Mouse (Mus musculus) neural tube, embryonic 13.5 days (tissue): ENCODE data around the gene Agtpbp1. TPM values are rescaled to one million over a fixed set of nuclear protein-coding genes. Genes with fewer than 3 reads are reported as not detected.

Source experiments
- ATAC-seq: fragments of 200-750 bp; cut with Nextera tagmentation; 2 replicates; pipeline ENCODE4 v1.8.0; 2017; ENCODE audit warnings: low read depth, mild to moderate bottlenecking, moderate TSS enrichment, moderate library complexity
- H3K27ac ChIP-seq: fragments of 300-500 bp; sonication (generic); replicated peaks from 2 replicates; pipeline ENCODE4 v1.5.1; 2015; ENCODE audit warnings: moderate library complexity, mild to moderate bottlenecking, inconsistent platforms
- H3K27me3 ChIP-seq: fragments of 300-500 bp; sonication (generic); 2 replicates; pipeline ENCODE4 v1.6.1; 2015; ENCODE audit warnings: mild to moderate bottlenecking, inconsistent platforms
- H3K36me3 ChIP-seq: fragments of 300-500 bp; sonication (generic); 2 replicates; pipeline ENCODE4 v1.6.1; 2015; ENCODE audit warnings: mild to moderate bottlenecking, inconsistent platforms
- H3K4me1 ChIP-seq: fragments of 300-500 bp; sonication (generic); replicated peaks from 2 replicates; pipeline ENCODE4 v1.6.1; 2015; ENCODE audit warnings: inconsistent platforms
- H3K4me2 ChIP-seq: fragments of 300-500 bp; sonication (generic); 2 replicates; pipeline ENCODE4 v1.6.1; 2015; ENCODE audit warnings: inconsistent platforms, mild to moderate bottlenecking, moderate library complexity
- H3K4me3 ChIP-seq: fragments of 300-500 bp; sonication (generic); 2 replicates; pipeline ENCODE4 v1.5.1; 2015; ENCODE audit warnings: mild to moderate bottlenecking, inconsistent platforms
- H3K9ac ChIP-seq: fragments of 300-500 bp; sonication (generic); 2 replicates; pipeline ENCODE4 v1.6.1; 2015; ENCODE audit warnings: moderate library complexity, mild to moderate bottlenecking, inconsistent platforms
- H3K9me3 ChIP-seq: fragments of 300-500 bp; sonication (generic); 2 replicates; pipeline ENCODE4 v1.6.1; 2016; ENCODE audit warnings: inconsistent platforms
- WGBS: fragments of 180-500 bp; shearing (Covaris S2); methylation state at CpG from one replicate; pipeline ENCODE4 v1.1.7; 2015; 5-methylcytosine and 5-hydroxymethylcytosine counted together
- polyA plus RNA-seq: library from polyadenylated mRNA; unstranded; fragments of >200 nt; fragmentation: Nextera tagmentation; extraction: Ambion mirVana; gene quantifications from 2 replicates; pipeline ENCODE4 v1.2.1, GENCODE M21; 2015

Gene Agtpbp1
- polyA plus RNA-seq, 1 experiment from 2014 or later: 64.8 TPM

GRCm38 (mm10) chr13:59565945-59566520, 19.0 kb downstream of the Agtpbp1 start:
- 72% methylated on average over 9 of the region's 9 CpGs for WGBS
- Histone ChIP-seq H3K4me1 (no peaks in the 10 kb centered on the region), H3K9me3 (no peaks in the 10 kb centered on the region), H3K4me3 (no peak overlapping the region), H3K27ac (no peak overlapping the region), H3K9ac (0 out of 2 replicates have a peak overlapping the region, but pooled peaks have one; percentile 5), H3K27me3 (no peaks in the 10 kb centered on the region), H3K4me2 (no peak overlapping the region), H3K36me3 (no peaks in the 10 kb centered on the region)
- ATAC-seq: no peak

GRCm38 (mm10) chr13:59564923-59565322, 20.1 kb downstream of the Agtpbp1 start:
- Histone ChIP-seq H3K4me1 (no peaks in the 10 kb centered on the region), H3K9ac (no peak overlapping the region), H3K9me3 (no peaks in the 10 kb centered on the region), H3K4me3 (no peak overlapping the region), H3K4me2 (no peak overlapping the region), H3K27ac (no peak overlapping the region), H3K27me3 (no peaks in the 10 kb centered on the region), H3K36me3 (no peaks in the 10 kb centered on the region)
- no peak for ATAC-seq
- WGBS: 85% methylated on average over 10 of the region's 10 CpGs

DNA sequence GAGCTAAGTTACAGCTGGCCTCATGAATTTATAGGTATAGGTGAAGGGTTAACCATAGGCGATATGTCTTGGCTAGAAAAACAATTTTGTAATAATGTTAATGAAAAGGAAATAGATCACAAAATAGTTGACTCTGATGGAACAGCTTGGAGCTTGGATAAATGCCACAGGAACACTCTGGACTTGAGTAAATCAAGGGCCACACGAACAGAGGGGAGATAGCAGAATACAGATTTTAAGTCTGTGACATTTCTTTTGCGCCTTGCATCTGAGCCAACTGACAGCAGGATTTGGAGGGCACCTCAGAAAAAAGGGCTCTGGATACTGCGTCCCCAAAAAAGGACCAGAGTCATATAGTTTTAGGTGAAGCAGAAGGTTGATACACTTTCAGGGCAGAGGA, 20.5 kb downstream of the Agtpbp1 start:
- H3K4me2 ChIP-seq: no peak overlapping the region
- no peaks in the 10 kb centered on the region for H3K4me1 ChIP-seq
- no peak overlapping the region for H3K27ac ChIP-seq
- no peaks in the 10 kb centered on the region for H3K36me3 ChIP-seq
- no peaks in the 10 kb centered on the region for H3K9me3 ChIP-seq
- H3K9ac ChIP-seq: no peak overlapping the region
- ATAC-seq: no peak
- H3K4me3 ChIP-seq: no peak overlapping the region
- WGBS: 92% methylated on average over 4 of the region's 4 CpGs
- no peaks in the 10 kb centered on the region for H3K27me3 ChIP-seq

GRCm38 (mm10) chr13:59562471-59562870, 22.6 kb downstream of the Agtpbp1 start:
- no peak overlapping the region for H3K27ac ChIP-seq
- 79% methylated on average over 2 of the region's 2 CpGs for WGBS
- no peaks in the 10 kb centered on the region for H3K27me3 ChIP-seq
- no peak for ATAC-seq
- no peaks in the 10 kb centered on the region for H3K36me3 ChIP-seq
- H3K4me3 ChIP-seq: no peak overlapping the region
- H3K4me2 ChIP-seq: no peak overlapping the region
- H3K9me3 ChIP-seq: no peaks in the 10 kb centered on the region
- no peak overlapping the region for H3K9ac ChIP-seq
- peaks cover 13% of the 10 kb centered on the region for H3K4me1 ChIP-seq

- Histone ChIP-seq H3K4me2 (peak overlapping the region; percentile 80), H3K9ac (no peak overlapping the region), H3K27me3 (no peaks in the 10 kb centered on the region), H3K9me3 (no peaks in the 10 kb centered on the region), H3K27ac (no peak overlapping the region), H3K36me3 (no peaks in the 10 kb centered on the region), H3K4me3 (no peak overlapping the region), H3K4me1 (peaks cover 33% of the 10 kb centered on the region)
- 90% methylated on average over 5 of the region's 5 CpGs for WGBS
- no peak for ATAC-seq
Observed at GRCm38 (mm10) chr13:59558776-59559175, 26.3 kb downstream of the Agtpbp1 start.

DNA sequence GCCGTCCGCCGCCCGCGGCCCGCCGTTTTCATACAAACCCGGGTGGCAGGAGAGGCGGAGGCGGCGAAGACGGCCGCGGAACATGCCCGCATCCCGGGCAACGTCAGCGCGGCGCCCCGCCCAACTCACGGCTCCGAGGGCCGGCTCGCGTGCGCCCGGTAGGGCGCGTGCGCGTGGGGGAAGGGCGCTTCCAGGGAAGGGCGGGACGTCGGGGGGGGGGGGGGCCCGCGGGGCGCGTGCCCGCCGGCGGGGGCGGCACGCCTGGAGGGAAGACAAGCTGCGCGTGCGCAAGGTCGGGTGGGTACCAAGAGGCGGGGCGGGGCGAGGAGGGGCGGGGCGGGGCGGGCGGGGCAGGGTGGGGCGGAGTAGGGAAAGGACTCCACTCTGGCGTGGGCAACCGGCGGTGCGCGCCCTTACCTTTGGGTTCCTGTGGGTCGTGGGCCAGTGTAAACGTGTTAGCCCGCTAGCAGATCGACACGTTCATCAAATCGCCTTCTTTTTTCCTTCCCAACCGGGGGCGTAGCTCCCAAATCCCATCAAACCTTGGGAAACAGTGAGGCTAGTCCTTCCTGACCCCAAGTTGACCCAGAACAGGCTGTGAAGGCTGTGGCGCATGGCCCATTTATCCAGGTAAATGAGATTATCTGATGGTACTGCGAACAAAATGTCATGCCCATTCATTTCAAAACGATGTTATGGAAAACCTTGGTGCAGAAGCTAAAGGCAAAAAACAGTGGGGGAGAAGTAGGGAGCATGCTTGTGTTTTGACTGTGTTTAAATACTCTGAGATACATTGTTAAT, 27.6 kb downstream of the Agtpbp1 start:
- Histone ChIP-seq H3K27ac (peak overlapping the region; percentile 84), H3K36me3 (no peaks in the 10 kb centered on the region), H3K4me1 (peaks cover 35% of the 10 kb centered on the region), H3K27me3 (no peaks in the 10 kb centered on the region), H3K9me3 (no peaks in the 10 kb centered on the region), H3K4me2 (peak overlapping the region; percentile 80), H3K4me3 (peak overlapping the region; percentile 80), H3K9ac (peak overlapping the region; percentile 89)
- 1% methylated on average over 30 of the region's 73 CpGs for WGBS
- ATAC-seq: peak; percentile 91

DNA sequence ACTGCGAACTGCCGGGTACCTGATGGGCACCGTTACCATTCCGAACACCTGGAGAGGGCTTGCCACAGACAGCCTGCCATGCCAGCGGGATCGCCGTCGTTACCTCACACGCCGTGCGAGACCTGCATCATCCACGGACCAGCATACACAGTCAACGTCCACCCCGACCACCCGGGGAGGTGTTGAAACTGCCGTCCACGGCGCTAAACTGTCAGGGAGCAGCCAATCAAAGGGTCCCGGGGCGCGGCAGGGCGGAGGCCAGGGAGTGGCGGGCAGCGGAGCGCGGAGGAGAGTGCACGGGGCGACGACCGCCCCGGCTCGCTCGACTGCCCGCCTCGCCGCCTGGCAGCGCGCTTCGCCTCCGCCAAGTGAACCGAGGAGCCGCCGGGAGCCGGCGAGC, 28.4 kb downstream of the Agtpbp1 start:
- ATAC-seq: peak; percentile 82
- H3K27me3 ChIP-seq: no peaks in the 10 kb centered on the region
- peak overlapping the region; percentile 89 for H3K9ac ChIP-seq
- no peaks in the 10 kb centered on the region for H3K36me3 ChIP-seq
- peak overlapping the region; percentile 84 for H3K27ac ChIP-seq
- peak overlapping the region; percentile 80 for H3K4me2 ChIP-seq
- WGBS: under 1% methylated on average over 45 of the region's 45 CpGs
- peaks cover 37% of the 10 kb centered on the region for H3K4me1 ChIP-seq
- peak overlapping the region; percentile 80 for H3K4me3 ChIP-seq
- no peaks in the 10 kb centered on the region for H3K9me3 ChIP-seq

DNA sequence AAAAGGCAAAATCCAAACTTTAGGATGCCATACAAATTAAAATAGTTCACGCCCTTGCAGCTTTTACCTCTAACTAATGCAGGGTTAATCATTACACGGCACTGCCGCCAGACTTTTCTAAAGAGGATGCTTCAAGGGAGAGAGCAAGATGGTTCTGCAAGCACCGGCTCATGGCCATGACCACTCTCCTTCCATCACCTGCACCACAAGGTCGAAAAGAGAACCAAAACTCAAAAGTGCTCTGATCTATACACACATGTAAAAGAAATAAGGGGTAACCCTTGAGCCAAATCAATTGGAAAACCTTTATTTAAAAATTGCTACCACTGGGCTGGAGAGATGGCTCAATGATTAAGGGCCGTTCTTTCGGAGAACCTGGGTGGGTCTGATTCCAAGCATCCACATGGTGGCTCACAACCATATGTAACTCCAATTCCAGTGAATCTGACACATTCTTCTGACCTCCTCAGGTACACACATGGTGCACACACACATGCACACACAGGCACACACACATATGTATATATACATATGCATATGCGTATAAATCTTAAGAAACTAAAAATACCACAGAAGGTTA, 29.3 kb downstream of the Agtpbp1 start:
- peak overlapping the region; percentile 80 for H3K4me3 ChIP-seq
- H3K9me3 ChIP-seq: no peaks in the 10 kb centered on the region
- H3K27me3 ChIP-seq: no peaks in the 10 kb centered on the region
- H3K27ac ChIP-seq: no peak overlapping the region
- ATAC-seq: no peak
- peak overlapping the region; percentile 89 for H3K9ac ChIP-seq
- no peaks in the 10 kb centered on the region for H3K36me3 ChIP-seq
- peak overlapping the region; percentile 80 for H3K4me2 ChIP-seq
- peaks cover 37% of the 10 kb centered on the region for H3K4me1 ChIP-seq
- 59% methylated on average over 8 of the region's 8 CpGs for WGBS

GRCm38 (mm10) chr13:59554772-59555505, 30.1 kb downstream of the Agtpbp1 start:
- Histone ChIP-seq H3K9ac (peak overlapping the region; percentile 89), H3K27ac (no peak overlapping the region), H3K9me3 (no peaks in the 10 kb centered on the region), H3K4me1 (peaks cover 42% of the 10 kb centered on the region), H3K27me3 (no peaks in the 10 kb centered on the region), H3K36me3 (no peaks in the 10 kb centered on the region), H3K4me2 (peak overlapping the region; percentile 80), H3K4me3 (peak overlapping the region; percentile 80)
- no peak for ATAC-seq
- 74% methylated on average over 17 of the region's 17 CpGs for WGBS

DNA sequence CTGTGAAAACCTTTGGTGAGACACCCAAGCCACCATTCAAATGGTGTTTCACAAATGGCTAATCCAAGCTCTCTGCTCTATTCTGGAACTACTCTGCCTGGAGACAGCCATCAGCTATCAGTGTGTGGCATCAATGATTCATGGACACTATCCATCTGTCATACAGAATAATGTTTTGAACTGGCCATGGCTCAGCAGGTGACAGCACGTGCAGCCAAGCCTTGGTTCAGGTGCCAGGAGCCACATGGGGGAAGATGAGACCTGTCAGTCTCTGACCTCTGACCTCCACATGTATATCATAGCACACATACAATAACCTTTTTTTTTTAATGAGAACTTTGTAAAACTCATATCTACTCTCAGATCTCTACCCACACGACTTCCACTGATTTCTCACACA, 32.3 kb downstream of the Agtpbp1 start:
- H3K4me3 ChIP-seq: no peak overlapping the region
- WGBS: 75% methylated on average over 2 of the region's 2 CpGs
- ATAC-seq: no peak

GRCm38 (mm10) chr13:59552286-59552685, 32.7 kb downstream of the Agtpbp1 start:
- H3K36me3 ChIP-seq: no peaks in the 10 kb centered on the region
- WGBS: 92% methylated on average over 5 of the region's 5 CpGs
- no peaks in the 10 kb centered on the region for H3K9me3 ChIP-seq
- H3K4me2 ChIP-seq: no peak overlapping the region
- no peaks in the 10 kb centered on the region for H3K27me3 ChIP-seq
- peaks cover 38% of the 10 kb centered on the region for H3K4me1 ChIP-seq
- no peak overlapping the region for H3K9ac ChIP-seq
- H3K4me3 ChIP-seq: no peak overlapping the region
- no peak overlapping the region for H3K27ac ChIP-seq
- no peak for ATAC-seq

More for the DNA sequence above, 32.3 kb downstream of the Agtpbp1 start:
- H3K27ac ChIP-seq: no peak overlapping the region
- H3K27me3 ChIP-seq: no peaks in the 10 kb centered on the region
- peaks cover 37% of the 10 kb centered on the region for H3K4me1 ChIP-seq
- no peak overlapping the region for H3K9ac ChIP-seq
- no peak overlapping the region for H3K4me2 ChIP-seq
- H3K9me3 ChIP-seq: no peaks in the 10 kb centered on the region
- no peaks in the 10 kb centered on the region for H3K36me3 ChIP-seq

- WGBS: 47% methylated on average over 1 of the region's 1 CpGs
- Histone ChIP-seq H3K9ac (no peak overlapping the region), H3K4me3 (no peak overlapping the region), H3K27ac (no peak overlapping the region), H3K36me3 (no peaks in the 10 kb centered on the region), H3K9me3 (no peaks in the 10 kb centered on the region), H3K27me3 (no peaks in the 10 kb centered on the region), H3K4me1 (peaks cover 39% of the 10 kb centered on the region), H3K4me2 (no peak overlapping the region)
- ATAC-seq: no peak
Observed at GRCm38 (mm10) chr13:59549318-59549798, 35.7 kb downstream of the Agtpbp1 start.
